15 mouse cellular contexts compared by ENCODE assay signal in the genomic region with DNA sequence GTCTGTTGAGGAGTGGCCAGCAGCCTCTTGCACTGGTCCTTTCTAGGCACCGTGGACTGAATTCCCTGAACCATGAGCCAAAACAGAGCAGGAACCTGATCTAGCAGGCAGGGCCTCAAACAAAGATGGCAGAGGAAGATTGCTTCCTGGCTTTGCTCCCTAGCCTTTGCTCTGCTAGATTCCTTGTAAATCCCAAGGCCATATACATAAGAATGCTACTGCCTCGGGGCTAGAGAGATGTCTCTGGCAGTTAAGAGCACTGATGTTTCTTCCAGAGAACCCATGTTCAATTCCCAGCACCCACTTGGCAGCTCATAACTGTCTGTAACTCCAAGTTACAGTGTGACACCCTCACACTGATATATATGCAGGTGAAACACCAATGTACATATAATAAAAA.
"Had no signal": no experiment of that assay in that cellular context is flagged by ENCODE, and none has a peak within 500 bp of the region (broad histone marks: within the 10 kb centered on the region; RNA-seq: fewer than 3 reads in every experiment).

No protein-coding gene starts in this region.

- DNase-seq: retina, postnatal 1 day; right cerebral cortex, adult 18-20 months; right cerebral cortex, postnatal 14 days; right cerebral cortex, postnatal 25 days; right cerebral cortex, postnatal 4 days; spleen, adult 18-20 months; thymus, adult 18-20 months; thymus, adult 2 months; thymus, postnatal 14 days; thymus, postnatal 36 days; thymus, postnatal 4 days had no signal

- H3K4me3 ChIP-seq: neural tube, embryonic 13.5 days; neural tube, embryonic 15.5 days; stomach, embryonic 15.5 days had no signal

- H3K9ac ChIP-seq: neural tube, embryonic 13.5 days; neural tube, embryonic 15.5 days; stomach, embryonic 15.5 days had no signal

- H3K36me3 ChIP-seq: neural tube, embryonic 13.5 days; neural tube, embryonic 15.5 days; stomach, embryonic 15.5 days had no signal

- H3K27ac ChIP-seq: neural tube, embryonic 13.5 days; neural tube, embryonic 15.5 days; stomach, embryonic 15.5 days; stomach, postnatal 0 days had no signal

- H3K4me1 ChIP-seq: neural tube, embryonic 13.5 days; neural tube, embryonic 15.5 days; stomach, embryonic 15.5 days had no signal

- H3K9me3 ChIP-seq: neural tube, embryonic 13.5 days; neural tube, embryonic 15.5 days; stomach, embryonic 15.5 days had no signal
